Mouse (Mus musculus) spleen, adult 2 months (tissue): Measurements from ENCODE around the gene Cacng4.

Experiments
- CTCF ChIP-seq: fragments of 200-500 bp; IDR thresholded peaks from 2 replicates; pipeline ENCODE4 v1.5.1; 2011; ENCODE audit warnings: mild to moderate bottlenecking, inconsistent platforms; ENCODE audit not compliant: insufficient read depth, insufficient read length, insufficient replicate concordance; ENCODE audit errors: extremely low read depth
- POLR2A ChIP-seq: fragments of 200-500 bp; IDR thresholded peaks from 2 replicates; pipeline ENCODE4 v1.6.1; 2011; ENCODE audit warnings: low read depth, low read length, inconsistent platforms

GRCm38 (mm10) chr11:107743100-107743499, 51.3 kb downstream of the Cacng4 start:
- no peak for TF ChIP-seq CTCF
- no peak for TF ChIP-seq POLR2A
